In the genomic region with DNA sequence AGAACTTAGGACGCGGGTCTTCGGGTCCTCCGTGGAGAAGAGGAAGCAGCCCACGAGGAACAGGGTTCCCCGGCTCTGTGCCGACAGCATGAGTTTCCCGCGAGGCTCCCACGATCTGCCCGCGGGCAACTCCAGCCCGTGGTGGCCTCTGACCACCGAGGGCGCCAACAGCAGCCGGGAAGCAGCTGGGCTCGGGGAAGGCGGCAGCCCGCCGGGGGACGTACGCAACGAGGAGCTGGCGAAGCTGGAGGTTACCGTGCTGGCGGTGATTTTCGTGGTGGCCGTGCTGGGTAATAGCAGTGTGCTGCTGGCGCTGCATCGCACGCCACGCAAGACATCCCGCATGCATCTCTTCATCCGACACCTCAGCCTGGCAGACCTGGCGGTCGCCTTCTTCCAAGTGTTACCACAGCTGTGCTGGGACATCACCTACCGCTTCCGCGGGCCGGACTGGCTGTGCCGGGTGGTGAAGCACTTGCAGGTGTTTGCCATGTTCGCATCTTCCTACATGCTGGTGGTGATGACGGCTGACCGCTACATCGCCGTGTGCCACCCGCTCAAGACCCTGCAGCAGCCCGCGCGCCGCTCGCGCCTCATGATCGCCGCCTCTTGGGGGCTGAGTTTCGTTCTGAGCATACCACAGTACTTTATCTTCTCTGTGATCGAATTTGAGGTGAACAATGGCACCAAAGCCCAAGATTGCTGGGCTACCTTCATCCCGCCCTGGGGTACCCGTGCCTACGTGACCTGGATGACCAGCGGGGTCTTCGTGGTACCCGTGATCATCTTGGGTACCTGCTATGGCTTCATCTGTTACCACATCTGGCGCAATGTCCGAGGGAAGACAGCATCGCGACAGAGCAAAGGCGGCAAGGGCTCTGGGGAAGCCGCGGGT, we compare ENCODE assay signal across 8 mouse cellular contexts. TPM values are rescaled to one million over a fixed set of nuclear protein-coding genes. Genes with fewer than 3 reads are reported as not detected.
DNase-seq lines count a peak whose midpoint lies in the region; ATAC-seq and TF ChIP-seq lines count a peak whose summit lies in the region.

No protein-coding gene starts in this region.

- peak overlapping the region; percentile 84 for H3K4me2 ChIP-seq in embryonic facial prominence, embryonic 15.5 days (replicated peaks)
- peak overlapping the region; percentile 98 for H3K4me2 ChIP-seq in midbrain, embryonic 12.5 days (replicated peaks)

- H3K9me3 ChIP-seq in G1E (replicated peaks): peaks cover 36% of the 10 kb centered on the region
- H3K9me3 ChIP-seq in embryonic facial prominence, embryonic 15.5 days (replicated peaks): no peaks in the 10 kb centered on the region
- no peaks in the 10 kb centered on the region for H3K9me3 ChIP-seq in midbrain, embryonic 12.5 days

- H3K27me3 ChIP-seq in G1E (ENCODE audit: insufficient read depth, low read length): peaks cover 3% of the 10 kb centered on the region; the same call in 1 of the 2 replicates
- H3K27me3 ChIP-seq in embryonic facial prominence, embryonic 15.5 days: peaks cover 28% of the 10 kb centered on the region
- peaks cover 32% of the 10 kb centered on the region for H3K27me3 ChIP-seq in midbrain, embryonic 12.5 days
- no peaks in the 10 kb centered on the region for H3K27me3 ChIP-seq in testis, adult 2 months (ENCODE audit: control insufficient read depth, insufficient read depth, low read length)

- peak; percentile 6 to 9 for DNase-seq in cerebellum, postnatal 25 days
- DNase-seq in cerebellum, adult 11-12 months: no peak
- no peak for DNase-seq in G1E (ENCODE audit: low spot score)
- peak; percentile 9 to 35 for DNase-seq in heart, postnatal 36 days
- DNase-seq in left cerebral cortex, postnatal 36 days (ENCODE audit: low spot score in 2 of 2): peak; percentile 12 to 13

- no peak for TF ChIP-seq POLR2A in testis, adult 2 months (IDR thresholded peaks at IDR 0.05; ENCODE audit: control insufficient read depth, low read depth, low read length)

- peak overlapping the region; percentile 12; the same call in 1 of the 2 replicates for H3K9ac ChIP-seq in embryonic facial prominence, embryonic 15.5 days
- peak overlapping the region; percentile 20; the same call in 1 of the 2 replicates for H3K9ac ChIP-seq in midbrain, embryonic 12.5 days (replicated peaks)

- no peak for TF ChIP-seq CTCF in G1E (IDR thresholded peaks at IDR 0.05; ENCODE audit: low read depth, low read length)
- TF ChIP-seq CTCF in testis, adult 2 months (IDR thresholded peaks at IDR 0.05; ENCODE audit: control insufficient read depth, insufficient read depth, insufficient replicate concordance, low read depth, low read length): 0 out of 2 replicates have a peak, but pooled peaks have one; percentile 5

- peak overlapping the region; percentile 42; the same call in 1 of the 2 replicates for H3K4me3 ChIP-seq in G1E (ENCODE audit: low read depth, low read length)
- H3K4me3 ChIP-seq in embryonic facial prominence, embryonic 15.5 days (replicated peaks): peak overlapping the region; percentile 50
- H3K4me3 ChIP-seq in midbrain, embryonic 12.5 days: peak overlapping the region; percentile 52
- peak overlapping the region; percentile 56 for H3K4me3 ChIP-seq in testis, adult 2 months (ENCODE audit: control insufficient read depth, low read depth, low read length)

- no peak overlapping the region for H3K27ac ChIP-seq in embryonic facial prominence, embryonic 15.5 days (replicated peaks)
- H3K27ac ChIP-seq in midbrain, embryonic 12.5 days (replicated peaks): no peak overlapping the region
- no peak overlapping the region for H3K27ac ChIP-seq in testis, adult 2 months (ENCODE audit: control insufficient read depth, insufficient read depth, low read depth, low read length)

- ATAC-seq in G1E (ENCODE audit: extremely low read depth, insufficient number of reproducible peaks, low FRiP score, poor library complexity, severe bottlenecking): no peak
- peak; percentile 29; the same call in 1 of the 2 replicates for ATAC-seq in embryonic facial prominence, embryonic 15.5 days (ENCODE audit: insufficient number of reproducible peaks, low FRiP score, low TSS enrichment, low read depth)
- ATAC-seq in midbrain, embryonic 12.5 days (ENCODE audit: low FRiP score, low read depth): peak; percentile 68

- WGBS in embryonic facial prominence, embryonic 15.5 days: under 1% methylated on average over 70 of the region's 70 CpGs
- 1% methylated on average over 70 of the region's 70 CpGs for WGBS in midbrain, embryonic 12.5 days

- H3K36me3 ChIP-seq in G1E (replicated peaks): no peaks in the 10 kb centered on the region
- no peaks in the 10 kb centered on the region for H3K36me3 ChIP-seq in embryonic facial prominence, embryonic 15.5 days
- H3K36me3 ChIP-seq in midbrain, embryonic 12.5 days: no peaks in the 10 kb centered on the region
- no peaks in the 10 kb centered on the region for H3K36me3 ChIP-seq in testis, adult 2 months (ENCODE audit: control insufficient read depth, insufficient read depth, low read length)

- no peaks in the 10 kb centered on the region for H3K4me1 ChIP-seq in G1E (ENCODE audit: insufficient read depth, low read depth, low read length)
- H3K4me1 ChIP-seq in embryonic facial prominence, embryonic 15.5 days: peaks cover 18% of the 10 kb centered on the region
- peaks cover 16% of the 10 kb centered on the region for H3K4me1 ChIP-seq in midbrain, embryonic 12.5 days
- H3K4me1 ChIP-seq in testis, adult 2 months (ENCODE audit: control insufficient read depth, insufficient read depth, low read length): peaks cover 3% of the 10 kb centered on the region; the same call in 1 of the 2 replicates

- intact Hi-C loops in heart, postnatal 36 days (cut with DNase I): loop anchor here (5.0 to 10.0 kb wide), 4 partner anchors 78 to 347 kb away; no protein-coding TSS in a partner anchor
- intact Hi-C loops in left cerebral cortex, postnatal 36 days (cut with DNase I): loop anchor here (5.0 kb wide), 2 partner anchors 78 to 342 kb away; no protein-coding TSS in a partner anchor

RNA-seq across cellular contexts. Expression of gene Avpr1a, which starts 0.7 kb away (rescaled TPM):
- not detected in 2 replicates for total RNA-seq in G1E (2014; fragmentation: Nextera tagmentation)
- 0.05 and 0.17 TPM in 2 replicates for total RNA-seq in G1E (2017)
- not detected in 2 replicates for polyA plus RNA-seq in G1E (2012)
- polyA plus RNA-seq in embryonic facial prominence, embryonic 15.5 days (2015; fragmentation: Nextera tagmentation; extraction: Ambion mirVana): 8.3 and 9.1 TPM in 2 replicates
- 1 to 10 TPM; 1.2 to 1.5 TPM for total RNA-seq in heart, postnatal 36 days (2021)
- under 1 TPM; 0.35 to 0.68 TPM for total RNA-seq in left cerebral cortex, postnatal 36 days (2021)
- 0.40 and 0.76 TPM in 2 replicates for polyA plus RNA-seq in midbrain, embryonic 12.5 days (2016; fragmentation: Nextera tagmentation; extraction: Ambion mirVana)
- 0.65 and 0.85 TPM in 2 replicates for polyA plus RNA-seq in testis, adult 2 months (2012; rRNA removed)

Comparison
In these comparisons a context has a peak if more than half of its experiments do, and no peak if none do; other contexts are left out.
1. DNase-seq: peak in cerebellum, postnatal 25 days (2 of 2), heart, postnatal 36 days (2 of 2) and left cerebral cortex, postnatal 36 days (2 of 2); none in cerebellum, adult 11-12 months (single experiment) and G1E (single experiment).
2. Peak in every context shown above with its lines, with median percentiles within 50 percentile points of each other: H3K4me3 ChIP-seq.